Mouse (Mus musculus) bone marrow macrophage, adult 2 months (primary cell): Measurements from ENCODE around the gene Shbg. TPM values are rescaled to one million over a fixed set of nuclear protein-coding genes. Genes with fewer than 3 reads are reported as not detected.
A peak's percentile ranks its signal among the peaks of the same experiment; 100 is the strongest.

Source experiments
- H3K27ac ChIP-seq: 2 replicates; pipeline ENCODE4 v1.5.1; 2012; ENCODE audit warnings: low read depth, low read length; ENCODE audit not compliant: insufficient read depth
- H3K4me1 ChIP-seq: 2 replicates; pipeline ENCODE4 v1.6.1; 2012; ENCODE audit warnings: low read length; ENCODE audit not compliant: control insufficient read depth, insufficient read depth
- H3K4me3 ChIP-seq: 2 replicates; pipeline ENCODE4 v1.5.1; 2012; ENCODE audit warnings: mild to moderate bottlenecking, low read length, moderate library complexity; ENCODE audit not compliant: insufficient read depth
- CTCF ChIP-seq: IDR thresholded peaks from 2 replicates; pipeline ENCODE4 v1.5.1; 2012; ENCODE audit warnings: low read depth, mild to moderate bottlenecking, low read length, moderate library complexity
- POLR2A ChIP-seq: IDR thresholded peaks from 2 replicates; pipeline ENCODE4 v1.6.1; 2012; ENCODE audit warnings: mild to moderate bottlenecking, low read depth, low read length, borderline replicate concordance
- polyA plus RNA-seq: library from polyadenylated mRNA; stranded (reverse); fragments of >200 nt; gene quantifications from 2 replicates; pipeline ENCODE4 v1.2.4, GENCODE M21; 2012; ENCODE audit not compliant: missing spikeins, insufficient read depth, insufficient read length

The Shbg gene
- polyA plus RNA-seq, 1 experiment = not detected

- peaks cover 12% of the 10 kb centered on the region for H3K4me1 ChIP-seq
- no peak overlapping the region for H3K27ac ChIP-seq
- TF ChIP-seq POLR2A (no peak), CTCF (no peak)
- no peak overlapping the region for H3K4me3 ChIP-seq
These were observed 39.8 kb upstream of the Shbg start for GRCm38 (mm10) chr11:69657462-69657881.

GRCm38 (mm10) chr11:69656617-69657461 lies 39.1 kb upstream of the Shbg start:
- H3K27ac ChIP-seq = no peak overlapping the region
- peaks cover 12% of the 10 kb centered on the region for H3K4me1 ChIP-seq
- TF ChIP-seq CTCF (peak; percentile 73), POLR2A (no peak)
- no peak overlapping the region for H3K4me3 ChIP-seq

DNA sequence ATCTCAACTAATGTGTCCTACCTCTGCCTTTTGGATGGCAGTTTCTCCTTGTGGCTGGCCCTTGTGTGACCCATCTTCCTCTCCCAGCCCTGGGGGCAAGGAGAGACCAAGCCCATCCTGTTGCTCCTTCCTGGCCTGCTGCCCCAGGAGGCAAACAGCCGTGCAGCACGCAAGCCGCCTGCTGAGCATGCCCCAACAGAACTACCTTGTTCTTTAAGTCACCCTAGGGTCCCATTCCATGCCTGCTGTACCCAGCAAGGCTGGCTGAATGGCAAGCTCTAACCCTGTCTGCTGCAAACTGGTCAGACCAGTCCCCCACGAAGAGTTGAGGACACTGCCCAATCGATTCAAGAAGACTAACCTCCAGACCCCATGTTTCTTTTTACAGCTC lies 38.4 kb upstream of the Shbg start:
- Histone ChIP-seq H3K4me1 (peaks cover 12% of the 10 kb centered on the region), H3K27ac (no peak overlapping the region), H3K4me3 (no peak overlapping the region)
- no peak for TF ChIP-seq POLR2A
- no peak for TF ChIP-seq CTCF

DNA sequence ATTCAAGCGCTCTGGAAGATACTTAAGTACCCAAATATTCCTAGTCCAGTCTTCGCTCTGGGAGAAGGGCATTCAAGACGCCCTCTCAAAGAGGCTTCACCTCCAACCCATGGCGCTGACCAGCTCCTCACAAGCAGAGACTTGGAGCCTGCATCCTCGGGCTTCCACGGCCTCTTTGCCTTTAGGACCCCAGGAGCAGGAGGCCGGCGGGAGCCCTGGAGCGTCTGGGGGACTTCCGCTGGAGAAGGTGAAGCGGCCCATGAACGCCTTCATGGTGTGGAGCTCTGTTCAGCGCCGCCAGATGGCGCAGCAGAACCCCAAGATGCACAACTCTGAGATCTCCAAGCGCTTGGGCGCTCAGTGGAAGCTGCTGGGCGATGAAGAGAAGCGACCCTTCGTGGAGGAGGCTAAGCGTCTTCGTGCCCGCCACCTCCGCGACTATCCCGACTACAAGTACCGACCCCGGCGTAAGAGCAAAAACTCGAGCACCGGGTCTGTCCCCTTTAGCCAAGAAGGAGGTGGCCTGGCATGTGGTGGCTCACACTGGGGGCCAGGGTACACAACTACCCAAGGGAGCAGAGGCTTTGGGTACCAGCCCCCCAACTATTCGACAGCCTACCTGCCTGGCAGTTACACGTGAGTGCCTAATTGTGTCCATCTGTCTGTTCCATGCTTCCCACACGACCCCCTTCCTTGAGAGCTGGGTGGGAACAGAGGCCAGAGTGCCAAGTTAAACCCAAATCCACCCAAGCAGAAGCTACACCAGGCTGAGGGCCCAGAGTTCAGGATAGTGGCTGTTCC lies 37.8 kb upstream of the Shbg start, which contains the start of gene Sox15:
Gene Sox15, plus strand, starts transcription at position 51 of the 801 bp plus-strand sequence.
- H3K4me3 ChIP-seq = no peak within 1 kb of the TSS
- TF ChIP-seq CTCF (no peak), POLR2A (no peak)
- H3K4me1 ChIP-seq = peaks cover 12% of the 10 kb centered on the region
- peak within 1 kb of the TSS; percentile 64 for H3K27ac ChIP-seq

GRCm38 (mm10) chr11:69654760-69655159 lies 37.1 kb upstream of the Shbg start:
- TF ChIP-seq POLR2A (no peak), CTCF (no peak)
- peak overlapping the region; percentile 64 for H3K27ac ChIP-seq

DNA sequence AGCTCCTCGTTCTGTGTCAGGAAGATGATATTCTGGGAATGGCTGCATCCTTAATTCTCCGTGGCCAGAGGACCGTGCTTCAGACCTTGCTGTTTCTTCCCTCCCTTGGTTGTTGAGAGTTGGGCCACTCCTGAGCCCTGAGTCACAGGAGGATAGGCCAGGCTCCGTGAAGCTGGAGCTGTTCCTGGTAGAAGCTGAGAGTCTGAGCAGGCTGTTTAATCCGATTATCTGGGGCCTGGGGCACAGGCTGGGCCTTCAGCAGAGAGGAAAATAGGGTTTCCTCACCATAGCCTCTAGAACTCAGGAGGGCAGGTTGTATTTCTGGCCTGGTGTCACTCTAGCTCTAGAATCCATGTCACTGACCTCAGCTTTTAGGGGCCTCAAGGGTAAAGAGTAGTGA lies 35.7 kb upstream of the Shbg start:
- peaks cover 12% of the 10 kb centered on the region for H3K4me1 ChIP-seq
- TF ChIP-seq POLR2A (no peak), CTCF (no peak)
- H3K27ac ChIP-seq = no peak overlapping the region
- H3K4me3 ChIP-seq = no peak overlapping the region

More at GRCm38 (mm10) chr11:69654760-69655159, 37.1 kb upstream of the Shbg start:
- H3K4me1 ChIP-seq = peaks cover 12% of the 10 kb centered on the region
- no peak overlapping the region for H3K4me3 ChIP-seq

GRCm38 (mm10) chr11:69645860-69646259 lies 28.2 kb upstream of the Shbg start:
- Histone ChIP-seq H3K27ac (no peak overlapping the region), H3K4me1 (no peaks in the 10 kb centered on the region), H3K4me3 (no peak overlapping the region)
- TF ChIP-seq POLR2A (no peak), CTCF (no peak)

DNA sequence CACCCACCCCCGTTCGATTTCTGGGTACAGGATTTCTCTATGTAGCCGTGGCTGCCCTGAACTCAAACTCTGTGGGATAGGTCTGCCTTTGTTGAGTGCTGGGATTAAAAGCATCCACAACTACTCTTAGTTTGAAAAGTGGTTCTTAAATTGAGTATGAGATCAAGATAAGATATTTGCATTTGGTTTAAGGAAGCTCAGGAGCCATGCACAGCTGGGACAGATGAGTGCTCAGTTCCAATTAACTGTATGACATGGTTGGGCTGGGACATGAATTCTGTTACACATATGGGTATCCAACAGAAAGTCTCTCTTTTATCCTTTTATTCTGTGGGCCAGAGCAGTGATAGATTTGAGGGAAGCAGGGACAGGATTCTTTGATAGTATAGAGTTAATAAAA lies 17.8 kb upstream of the Shbg start:
- Histone ChIP-seq H3K4me1 (peaks cover 11% of the 10 kb centered on the region), H3K27ac (no peak overlapping the region), H3K4me3 (no peak overlapping the region)
- TF ChIP-seq CTCF (no peak), POLR2A (no peak)

GRCm38 (mm10) chr11:69633128-69633866 lies 15.6 kb upstream of the Shbg start:
- Histone ChIP-seq H3K4me1 (peaks cover 16% of the 10 kb centered on the region), H3K27ac (peak overlapping the region; percentile 61), H3K4me3 (peak overlapping the region; percentile 74)
- TF ChIP-seq CTCF (no peak), POLR2A (no peak)
